Mouse (Mus musculus): ENCODE measurements around the gene Sez6l.

Sez6l gene

DNA sequence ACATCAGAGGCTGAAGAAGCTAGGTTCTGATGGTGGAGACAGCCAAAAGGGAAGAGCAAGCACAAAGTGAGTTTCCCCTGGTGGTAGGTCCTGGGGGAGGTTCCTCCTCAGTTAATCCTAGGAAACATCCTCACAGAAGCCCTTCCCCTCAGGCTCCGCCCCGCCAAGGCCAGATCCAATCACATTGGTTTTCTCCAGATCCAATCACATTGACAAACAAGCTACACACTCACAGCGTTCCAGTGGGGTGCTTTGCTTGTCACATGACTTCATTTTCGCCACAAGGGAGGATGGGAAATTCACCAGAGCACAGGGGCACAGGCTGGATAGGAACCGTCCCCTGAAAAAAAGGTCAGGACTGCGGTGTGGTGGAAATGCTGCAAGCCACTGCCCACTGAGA, 9.1 kb upstream of the Sez6l start:
- no peak for DNase-seq (ENCODE audit: low read depth, low spot score)

DNA sequence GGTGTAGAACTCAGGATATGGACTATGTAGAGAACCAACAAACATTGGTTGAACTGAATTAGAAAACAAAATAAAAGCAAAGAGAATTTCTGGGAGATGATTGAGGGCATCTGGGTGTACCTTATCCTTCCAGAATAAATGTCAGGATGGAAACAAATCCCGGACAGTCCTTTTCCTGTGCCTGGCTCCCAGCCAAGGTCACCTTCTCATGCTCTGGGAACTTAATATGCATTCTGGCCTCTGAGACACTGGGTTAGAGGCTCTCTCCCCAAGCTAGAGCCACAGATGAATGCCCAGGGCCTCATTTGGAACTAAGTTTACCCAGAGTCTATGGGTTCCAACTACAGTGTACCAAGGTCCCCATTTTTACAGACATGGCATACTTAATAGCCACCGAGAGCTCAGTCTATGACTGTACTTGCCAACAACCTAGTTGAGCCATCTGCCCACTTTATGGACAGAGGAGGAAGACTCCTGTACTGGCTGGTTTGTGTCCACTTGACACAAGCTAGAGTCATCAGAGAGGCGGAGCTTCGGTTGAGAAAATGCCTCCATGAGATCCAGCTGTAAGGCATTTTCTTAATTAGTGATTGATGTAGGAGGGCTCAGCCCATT, 7.3 kb upstream of the Sez6l start:
- DNase-seq (ENCODE audit: low read depth, low spot score), result no peak

DNA sequence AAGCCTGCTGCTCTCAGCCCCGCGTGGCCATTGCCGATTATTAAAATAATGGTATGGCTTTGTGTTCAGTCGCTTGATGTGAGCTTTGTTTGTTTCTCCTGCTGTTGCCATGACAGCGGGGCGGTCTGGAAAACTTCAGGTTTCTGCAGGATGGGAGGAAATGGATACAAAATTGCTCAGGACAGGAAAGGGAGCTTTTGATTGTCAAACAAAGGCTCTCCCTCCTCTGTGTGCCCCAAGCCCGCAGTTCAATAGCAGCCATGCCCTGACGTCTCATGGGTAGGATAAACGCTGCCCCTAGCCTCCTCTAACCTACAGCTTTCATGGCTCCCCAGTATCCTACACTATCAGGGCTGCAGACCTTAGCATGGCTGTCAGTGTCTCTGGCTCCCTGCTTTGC, 6.3 kb upstream of the Sez6l start:
- no peak for DNase-seq (ENCODE audit: low read depth, low spot score)

DNA sequence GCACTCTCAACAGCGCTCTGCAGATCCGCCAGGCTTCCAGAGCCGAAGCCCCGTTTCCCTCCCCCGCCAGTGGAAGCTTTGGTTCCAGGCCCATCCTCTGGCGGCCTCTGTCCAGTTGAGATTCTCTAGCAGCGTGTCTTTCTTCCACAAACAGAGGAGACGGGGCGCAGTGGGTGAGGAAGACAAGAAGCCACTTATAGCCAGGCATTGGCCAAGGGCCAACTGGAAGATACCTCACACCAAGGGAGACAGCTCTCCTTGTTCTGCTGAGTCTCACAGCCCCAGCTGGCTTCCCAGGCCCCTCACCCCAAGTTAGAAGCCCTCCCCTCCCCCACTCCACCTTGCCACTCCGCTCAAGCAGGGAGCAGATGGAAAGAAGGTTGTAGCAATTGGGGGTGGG, 765 bp upstream of the Sez6l start:
- DNase-seq (ENCODE audit: low read depth, low spot score), result no peak

DNA sequence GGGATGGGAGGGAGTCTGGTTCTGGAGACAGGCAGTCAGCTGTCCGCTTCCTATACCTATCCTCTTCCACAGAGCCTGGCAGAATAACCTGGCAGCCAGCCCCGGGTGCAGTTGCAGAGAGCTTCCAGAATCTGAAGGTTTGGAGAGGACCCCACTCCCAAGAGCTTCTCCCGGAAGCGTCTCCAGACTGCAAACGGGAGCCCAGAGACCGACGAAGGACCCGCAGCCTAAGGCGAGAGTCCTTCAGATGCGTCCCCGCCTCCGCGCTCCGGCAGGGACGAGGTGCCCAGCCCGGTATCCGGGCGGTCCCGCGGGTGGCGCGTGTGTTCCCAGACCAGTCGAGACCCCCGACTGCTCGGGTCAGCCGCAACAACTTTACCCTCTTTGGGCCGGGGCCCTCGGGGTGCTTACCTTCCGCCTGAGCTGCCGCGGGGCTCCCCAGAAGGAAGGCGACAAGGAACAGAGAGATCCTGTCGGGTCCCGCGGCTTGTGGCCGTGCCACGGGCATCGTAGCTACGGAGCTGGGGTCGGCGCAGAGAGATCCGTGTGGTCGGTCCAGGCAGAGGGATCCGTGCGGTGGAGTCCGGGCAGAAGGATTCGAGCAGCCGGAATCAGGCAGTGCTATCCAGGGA, 508 bp downstream of the Sez6l start:
- no peak for DNase-seq (ENCODE audit: low read depth, low spot score)

DNA sequence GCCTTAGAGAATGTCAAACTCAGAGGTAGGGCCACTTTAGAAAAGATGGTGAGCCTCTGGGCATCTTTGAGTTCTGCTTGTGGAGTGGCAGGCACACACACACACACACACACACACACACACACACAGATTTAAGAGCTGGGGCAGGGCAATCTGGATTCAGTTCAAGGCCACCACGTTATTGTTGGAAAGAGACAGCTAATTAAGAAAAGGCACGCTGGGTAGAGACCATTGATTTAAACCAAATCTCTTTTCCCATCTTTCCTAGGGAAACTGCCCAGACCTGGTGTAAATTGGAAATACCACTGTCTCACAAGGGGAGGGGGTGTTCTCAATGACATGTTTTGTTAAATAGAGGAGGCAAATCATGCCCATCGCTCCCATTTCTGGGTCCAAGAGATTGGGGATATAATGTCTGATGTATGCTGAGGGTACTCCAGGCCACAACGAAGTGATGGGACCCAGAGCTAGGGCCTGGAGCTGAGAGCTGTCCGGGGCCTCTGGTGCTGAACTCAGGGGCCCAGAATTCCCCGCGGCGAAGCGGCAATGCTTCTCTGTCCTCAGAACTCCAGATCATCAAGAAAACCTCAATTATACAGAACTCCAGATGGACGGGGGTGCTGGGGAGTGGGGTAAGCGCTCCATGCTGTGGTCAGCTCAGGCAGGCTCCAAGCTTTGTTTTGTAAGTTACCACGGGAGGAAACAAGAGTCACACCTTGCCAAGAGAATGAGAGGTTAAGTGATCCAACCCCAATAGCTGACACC, 1.7 kb downstream of the Sez6l start:
- DNase-seq (ENCODE audit: low read depth, low spot score), result no peak

DNA sequence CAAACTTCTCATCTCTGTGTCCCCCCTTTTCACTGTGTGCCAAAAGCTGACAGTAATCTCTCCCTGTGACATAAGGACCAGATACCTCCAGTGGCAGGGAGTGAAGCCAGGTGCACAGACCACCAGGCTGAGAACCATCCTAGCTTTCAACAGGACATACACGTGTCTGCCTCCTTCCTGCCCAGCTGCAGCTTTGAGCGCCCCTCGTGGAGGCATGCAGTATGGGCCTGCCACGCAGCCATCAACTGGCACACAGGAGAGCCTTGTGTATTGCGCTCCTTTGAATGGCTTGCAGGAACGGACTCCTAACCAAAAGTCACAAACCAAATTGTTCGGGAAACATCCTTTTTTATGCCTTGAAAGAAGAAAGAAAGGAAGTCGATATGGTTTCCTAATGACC, 3.1 kb downstream of the Sez6l start:
- DNase-seq (ENCODE audit: low read depth, low spot score), result no peak

DNA sequence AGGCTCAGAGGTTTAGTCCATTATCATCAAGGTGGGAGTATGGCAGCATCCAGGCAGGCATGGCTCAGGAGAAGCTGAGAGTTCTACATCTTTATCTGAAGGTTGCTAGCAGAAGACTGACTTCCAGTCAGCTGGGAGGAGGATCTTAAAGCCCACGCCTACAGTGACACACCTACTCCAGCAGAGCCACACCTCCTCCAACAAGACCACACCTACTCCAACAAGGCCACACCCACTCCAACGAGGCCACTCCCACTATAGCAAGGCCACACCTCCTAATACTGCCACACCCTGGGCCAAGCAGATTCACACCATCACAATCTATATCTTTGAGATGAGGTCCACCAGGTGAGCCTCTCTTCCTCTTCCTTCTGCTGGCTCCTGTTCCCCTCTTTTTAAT, 4.8 kb downstream of the Sez6l start:
- DNase-seq (ENCODE audit: low read depth, low spot score), result no peak

DNA sequence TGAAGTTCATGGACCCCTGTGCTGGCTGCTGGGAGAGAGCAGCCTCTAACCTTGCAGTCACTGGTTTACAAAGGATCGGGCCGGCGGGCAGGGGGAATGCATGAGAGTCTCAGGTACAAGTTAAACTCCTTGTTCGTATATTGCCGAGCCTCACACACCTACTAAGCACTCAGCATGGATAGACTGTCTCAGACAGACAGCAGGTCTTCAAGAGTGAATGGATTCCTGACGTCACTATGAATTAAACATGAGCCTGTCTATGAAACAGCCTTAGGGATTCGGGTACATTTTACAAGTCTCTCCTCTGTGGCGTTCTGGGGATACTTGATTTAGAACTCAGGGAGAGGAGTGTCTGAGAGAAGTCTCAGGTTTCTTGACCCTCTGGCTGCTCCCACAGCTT, 11.5 kb downstream of the Sez6l start:
- no peak for DNase-seq (ENCODE audit: low read depth, low spot score)

DNA sequence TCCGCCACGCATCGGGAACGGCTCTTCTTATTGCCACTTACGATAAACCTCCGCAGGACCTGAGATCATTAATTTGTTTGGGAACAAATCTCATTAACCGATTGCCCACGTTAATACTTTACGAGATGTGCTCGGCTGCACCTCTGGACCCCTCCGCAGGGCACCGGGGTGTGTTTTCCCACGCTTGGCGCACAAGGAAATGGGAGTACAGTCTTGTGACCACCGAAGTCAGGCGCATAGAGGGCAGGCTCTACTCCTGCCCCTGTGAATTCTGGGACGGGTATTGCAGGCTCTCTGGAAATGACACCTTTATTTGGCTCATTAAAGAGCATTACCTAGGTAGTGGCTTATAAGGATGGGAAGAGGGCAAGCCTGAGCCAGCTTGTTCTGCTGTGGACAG, 11.9 kb downstream of the Sez6l start:
- no peak for DNase-seq (ENCODE audit: low read depth, low spot score)

DNA sequence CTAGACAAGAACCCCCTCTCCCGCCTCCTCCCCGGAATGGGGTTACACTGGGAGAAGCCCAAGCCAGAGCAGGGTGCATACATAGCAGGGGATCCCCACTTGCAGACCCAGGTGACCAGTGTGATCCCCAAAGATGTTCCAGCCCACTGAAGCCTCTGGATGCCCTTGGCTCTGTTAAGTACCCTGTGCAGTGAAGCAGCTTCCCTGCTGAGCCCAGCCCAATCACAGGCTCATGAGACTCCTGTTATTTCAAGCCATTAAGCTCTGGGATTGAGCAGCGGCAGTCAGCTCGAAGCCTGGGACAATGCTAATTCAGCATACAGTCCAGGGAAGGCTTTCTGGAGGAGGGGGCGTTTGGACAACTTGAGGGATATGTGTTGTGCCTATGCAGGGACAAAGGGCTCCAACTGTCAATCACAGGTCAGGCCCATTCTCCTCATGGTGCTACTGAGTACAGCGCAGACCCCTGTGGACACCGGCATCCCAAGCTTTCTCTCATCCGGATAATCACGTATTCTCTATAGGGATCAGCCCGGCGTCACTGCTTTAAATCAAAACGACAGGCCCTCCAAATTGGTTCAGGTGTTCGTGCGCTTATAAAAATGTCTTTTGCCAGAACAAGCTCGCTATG, 16.0 kb downstream of the Sez6l start:
- DNase-seq (ENCODE audit: low read depth, low spot score), result no peak

DNA sequence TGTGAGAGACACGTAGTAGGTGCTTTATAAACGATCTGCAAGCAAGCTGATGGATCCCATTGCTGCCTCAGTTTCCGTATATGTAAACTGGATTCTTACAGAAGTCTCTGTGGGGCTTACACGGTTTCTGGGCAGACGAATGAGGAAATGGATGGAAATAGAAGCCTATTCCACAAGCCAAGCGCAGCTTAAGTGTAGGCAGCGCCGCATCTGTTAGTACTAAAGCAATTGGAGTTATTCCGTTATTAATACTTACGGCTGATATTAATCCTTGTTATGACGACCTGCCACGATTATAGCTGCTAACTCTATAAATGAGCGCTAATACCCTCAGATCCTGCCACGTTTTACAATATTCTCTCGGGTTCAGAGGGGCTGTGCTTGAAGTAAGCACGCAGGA, 16.8 kb downstream of the Sez6l start:
- no peak for DNase-seq (ENCODE audit: low read depth, low spot score)

DNA sequence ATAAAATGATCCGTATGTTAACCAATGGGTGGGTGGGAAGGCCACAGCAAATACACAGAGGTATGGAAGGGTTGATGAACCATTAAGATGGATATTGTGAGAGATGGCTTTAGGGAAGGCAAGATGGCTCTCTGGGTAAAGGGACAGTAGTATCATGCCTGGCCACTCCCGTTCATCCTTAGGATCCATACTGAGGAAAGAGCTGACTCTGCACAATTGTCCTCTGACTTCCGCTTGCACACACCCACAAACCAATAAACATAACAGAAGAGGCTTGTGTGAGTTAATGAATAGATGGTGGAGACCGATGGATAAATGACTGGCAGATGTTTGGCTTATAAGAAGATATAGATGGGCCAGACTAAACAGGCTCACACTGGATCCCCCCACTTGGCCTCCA, 19.6 kb downstream of the Sez6l start:
- DNase-seq (ENCODE audit: low read depth, low spot score), result no peak

DNA sequence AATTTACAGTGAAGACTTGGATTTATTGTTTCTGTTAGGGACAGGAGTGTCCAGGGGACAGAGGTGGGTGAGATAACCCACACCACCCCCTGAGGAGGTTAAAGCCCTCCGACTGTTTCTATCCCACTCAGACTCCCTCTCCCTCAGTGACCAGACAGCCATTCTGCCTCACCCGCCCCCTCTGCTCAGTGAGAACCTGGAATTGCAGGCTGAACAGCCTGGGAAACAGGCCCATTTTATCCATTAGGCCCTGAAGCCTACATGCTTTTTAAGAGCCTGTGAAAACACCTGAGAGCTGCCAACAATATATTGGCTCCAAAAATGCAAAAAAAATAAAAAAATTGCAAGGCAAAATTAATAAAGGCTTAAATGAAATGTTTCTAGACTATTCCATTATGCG, 20.3 kb downstream of the Sez6l start:
- DNase-seq (ENCODE audit: low read depth, low spot score), result no peak

DNA sequence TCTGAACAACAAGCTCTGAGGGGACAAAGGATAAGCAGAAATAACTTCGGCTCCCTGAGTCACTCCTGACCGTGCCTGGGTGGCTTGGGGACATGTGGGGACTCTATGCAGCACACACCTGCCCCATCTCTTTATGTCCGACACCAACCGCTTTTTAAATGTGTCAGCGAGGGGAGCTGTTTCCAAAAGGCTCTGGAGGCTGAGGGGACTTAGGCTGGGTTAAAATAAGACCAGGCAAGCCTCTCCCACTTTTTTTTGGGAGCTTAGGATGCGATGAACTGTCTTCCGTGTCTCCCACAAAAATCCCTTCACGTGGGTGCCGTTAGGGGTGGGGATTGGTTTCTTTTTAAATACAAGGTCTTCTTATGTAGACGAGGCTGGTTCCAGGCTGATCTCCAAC, 22.5 kb downstream of the Sez6l start:
- no peak for DNase-seq (ENCODE audit: low read depth, low spot score)

DNA sequence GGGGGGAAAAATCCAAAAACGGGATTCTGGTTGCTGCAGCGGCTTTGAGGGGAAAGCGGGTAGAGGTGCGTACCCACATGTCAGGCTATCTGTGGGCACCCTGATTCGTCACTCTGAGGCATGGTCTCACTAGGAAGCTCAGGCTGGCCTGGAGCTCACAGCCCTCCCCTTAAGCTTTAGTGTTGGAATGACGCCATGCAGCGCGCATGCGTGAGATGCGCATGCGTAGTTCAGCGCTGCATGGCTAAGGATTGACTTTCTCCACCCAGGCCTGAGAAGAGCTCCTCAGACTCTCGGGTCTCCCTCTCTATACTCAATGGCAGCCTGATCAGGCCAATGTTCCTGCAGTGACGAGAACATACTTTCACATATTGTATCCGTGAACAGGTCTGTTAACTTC, 24.2 kb downstream of the Sez6l start:
- DNase-seq (ENCODE audit: low read depth, low spot score), result no peak

DNA sequence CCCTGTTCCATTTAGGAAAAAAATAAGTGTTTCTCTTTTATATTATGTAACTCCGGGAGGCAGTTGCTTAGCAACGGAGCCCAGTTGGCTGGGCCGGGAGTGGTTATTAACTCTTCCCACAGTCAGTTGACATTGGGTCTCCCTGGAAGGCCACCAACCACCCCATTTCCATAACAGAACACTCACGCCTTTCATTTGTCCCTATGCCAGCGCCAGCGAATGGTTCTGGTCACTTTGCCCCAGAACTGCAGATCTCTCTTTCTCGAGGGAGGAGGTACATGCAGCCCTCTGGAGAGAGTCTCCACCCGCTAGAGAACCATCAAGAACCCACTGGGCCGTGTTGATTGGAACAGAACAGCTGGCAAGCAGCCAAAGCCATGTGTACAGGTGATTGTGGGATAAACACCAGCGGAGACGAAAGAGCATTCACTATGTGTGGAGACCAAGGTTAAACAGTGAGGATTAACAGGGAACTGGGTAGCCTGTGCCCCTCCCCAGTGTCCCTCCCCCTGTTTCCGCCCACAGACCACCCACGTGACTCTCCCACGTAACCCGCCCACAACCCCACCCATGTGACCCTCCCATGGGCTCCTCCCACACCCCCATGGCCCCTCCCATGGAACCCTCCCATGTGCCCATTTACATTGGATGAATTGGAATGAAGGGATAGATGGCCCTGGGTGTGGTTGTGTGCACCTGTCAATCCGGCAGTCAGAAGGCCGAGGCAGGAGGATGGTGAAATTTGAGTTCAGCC, 24.8 kb downstream of the Sez6l start:
- no peak for DNase-seq (ENCODE audit: low read depth, low spot score)

DNA sequence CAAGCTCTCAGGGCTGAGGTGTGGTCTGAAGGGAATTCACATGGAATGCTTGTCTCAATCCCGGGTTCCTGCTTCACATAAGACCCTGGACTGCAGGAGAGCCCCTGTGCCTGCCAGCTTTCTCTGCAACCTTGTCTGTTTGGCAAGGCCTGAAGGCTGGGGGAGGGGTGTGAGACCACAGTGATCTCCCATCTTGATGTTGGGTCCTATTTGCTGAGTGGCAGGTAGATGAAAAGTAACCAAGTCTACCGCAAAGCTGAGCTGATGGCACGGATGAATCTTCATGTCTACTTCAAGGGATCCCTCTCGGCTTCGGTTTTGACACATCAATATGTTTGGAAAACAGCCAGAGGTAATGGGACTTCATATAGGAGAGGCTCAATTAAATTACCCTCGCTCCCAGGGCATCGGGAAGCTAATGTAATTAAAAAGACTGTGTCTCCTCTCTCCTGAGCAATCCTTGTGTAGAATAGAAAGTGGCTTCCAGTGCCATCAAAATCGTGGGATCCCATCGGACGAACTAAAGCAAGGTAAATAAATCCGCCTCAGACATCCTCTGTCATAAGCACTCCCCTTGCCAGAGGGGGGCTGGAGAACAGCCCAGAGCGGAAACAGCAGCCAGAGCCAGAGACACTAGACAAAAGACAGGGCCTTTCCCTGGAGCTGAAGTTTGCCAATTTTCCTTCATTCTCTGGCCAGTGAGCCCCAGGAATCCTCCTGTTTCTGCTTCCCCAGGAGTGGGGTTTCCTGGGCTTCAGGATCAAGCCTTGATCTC, 28.0 kb downstream of the Sez6l start:
- no peak for DNase-seq (ENCODE audit: low read depth, low spot score)

DNA sequence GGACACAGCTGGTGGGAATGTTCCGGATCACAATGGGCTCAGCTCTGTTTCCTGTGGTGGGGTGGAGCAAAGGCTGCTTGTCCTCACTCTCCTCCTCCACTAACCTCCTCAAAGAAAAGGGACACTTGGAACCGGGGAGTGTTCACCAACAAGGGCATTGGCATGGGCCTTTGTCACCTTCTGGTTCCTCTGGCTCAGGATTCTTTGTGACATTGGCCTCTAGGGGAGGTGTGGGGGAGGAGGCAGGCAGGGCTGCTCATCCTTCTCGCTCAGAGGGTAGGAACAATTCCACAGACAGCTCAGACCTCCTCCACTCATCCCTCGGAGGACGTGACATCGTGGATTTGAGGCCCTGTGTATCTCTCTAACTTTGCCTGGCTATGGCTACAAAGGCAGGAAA, 30.2 kb downstream of the Sez6l start:
- DNase-seq (ENCODE audit: low read depth, low spot score), result no peak

DNA sequence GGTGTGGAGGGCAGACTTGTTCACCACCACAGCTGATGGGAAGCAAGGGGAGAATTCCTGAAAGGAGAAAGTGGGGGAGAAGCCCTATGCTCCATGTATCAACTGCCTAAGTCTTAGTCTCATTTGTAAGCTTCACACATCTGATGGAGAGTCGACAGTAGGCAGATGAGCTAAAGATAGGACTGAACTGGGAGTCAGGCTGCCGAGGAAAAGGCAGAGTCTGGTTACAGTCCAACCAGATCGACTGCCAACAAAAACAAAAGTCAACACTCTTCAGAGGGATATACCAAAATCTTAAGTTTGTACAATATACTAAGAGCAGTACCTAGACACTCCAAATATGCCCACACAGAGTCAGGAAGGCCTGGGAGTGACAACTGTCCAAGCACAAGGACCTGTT, 38.7 kb downstream of the Sez6l start:
- DNase-seq (ENCODE audit: low read depth, low spot score), result no peak

DNA sequence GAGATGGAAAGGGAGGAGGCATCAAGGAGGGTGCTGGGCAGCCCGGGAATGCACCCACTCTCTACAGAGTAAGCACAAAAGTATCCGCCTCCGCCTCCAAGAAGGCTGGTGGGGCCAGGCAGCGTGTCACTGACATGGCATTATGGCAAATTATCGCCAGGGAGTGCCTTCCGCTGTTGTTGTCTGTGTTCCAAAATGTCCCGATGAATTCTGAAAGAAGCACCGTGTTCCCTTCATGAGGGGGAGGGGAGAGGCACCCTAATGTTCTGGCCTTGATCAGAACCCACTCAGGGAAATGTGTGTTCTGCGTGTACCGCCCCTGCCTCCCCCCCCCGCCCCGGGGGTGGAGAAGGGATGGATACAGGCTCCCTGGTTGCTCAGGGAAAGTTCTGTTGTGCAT, 41.1 kb downstream of the Sez6l start:
- DNase-seq (ENCODE audit: low read depth, low spot score), result no peak
